Mouse (Mus musculus) brain, embryonic 14.5 days (tissue): Measurements from ENCODE around the gene Rtf2.

Experiments
- CTCF ChIP-seq: fragments of 200-500 bp; IDR thresholded peaks from 2 replicates; pipeline ENCODE4 v1.5.1; 2012; ENCODE audit warnings: inconsistent platforms, mild to moderate bottlenecking, moderate library complexity, borderline replicate concordance; ENCODE audit not compliant: insufficient read depth, insufficient read length; ENCODE audit errors: extremely low read depth
- POLR2A ChIP-seq: fragments of 200-500 bp; IDR thresholded peaks from 2 replicates; pipeline ENCODE4 v1.6.1; 2012; ENCODE audit warnings: mild to moderate bottlenecking, inconsistent platforms, borderline replicate concordance; ENCODE audit not compliant: poor library complexity, insufficient read depth, insufficient read length, severe bottlenecking; ENCODE audit errors: extremely low read depth

GRCm38 (mm10) chr2:172395961-172396360 is 44.4 kb upstream of the Rtf2 start:
- no peak for TF ChIP-seq POLR2A
- TF ChIP-seq CTCF: no peak
